Mouse (Mus musculus) spleen, postnatal 36 days (tissue): ENCODE measurements around the gene Stac.

Experiments used
- DNase-seq, 2 experiments: peaks; one replicate each; pipeline ENCODE4 v3.0.0; 2022; ENCODE audit warnings: low spot score in 2 of 2, mixed read lengths in 1 of 2

Stac gene

GRCm38 (mm10) chr9:111689680-111690483 lies at the start of gene Stac:
Gene Stac, minus strand, starts transcription at chr9:111690348.
- DNase-seq = no peak

- no peak for DNase-seq
Observed at GRCm38 (mm10) chr9:111739431-111740245, 49.5 kb upstream of the Stac start.

GRCm38 (mm10) chr9:111739026-111739425 lies 48.9 kb upstream of the Stac start:
- DNase-seq = no peak

- no peak for DNase-seq
Observed at GRCm38 (mm10) chr9:111737796-111738195, 47.6 kb upstream of the Stac start.

- DNase-seq = no peak
Observed at GRCm38 (mm10) chr9:111735931-111736330, 45.8 kb upstream of the Stac start.

GRCm38 (mm10) chr9:111731939-111732670 lies 42.0 kb upstream of the Stac start:
- DNase-seq = no peak

GRCm38 (mm10) chr9:111724981-111725593 lies 34.9 kb upstream of the Stac start:
- no peak for DNase-seq

- no peak for DNase-seq
Observed at GRCm38 (mm10) chr9:111714457-111714856, 24.3 kb upstream of the Stac start.

- no peak for DNase-seq
Observed at GRCm38 (mm10) chr9:111700101-111700500, 10.0 kb upstream of the Stac start.

GRCm38 (mm10) chr9:111690484-111690855 lies 322 bp upstream of the Stac start:
- DNase-seq = no peak

GRCm38 (mm10) chr9:111689146-111689545 lies 1.0 kb downstream of the Stac start:
- no peak for DNase-seq

GRCm38 (mm10) chr9:111684170-111684569 lies 6.0 kb downstream of the Stac start:
- DNase-seq = no peak

- no peak for DNase-seq
Observed at GRCm38 (mm10) chr9:111679516-111679915, 10.6 kb downstream of the Stac start.

GRCm38 (mm10) chr9:111669816-111670215 lies 20.3 kb downstream of the Stac start:
- DNase-seq = no peak

- DNase-seq = no peak
Observed at GRCm38 (mm10) chr9:111655066-111655465, 35.1 kb downstream of the Stac start.

GRCm38 (mm10) chr9:111644228-111644627 lies 45.9 kb downstream of the Stac start:
- DNase-seq = no peak

GRCm38 (mm10) chr9:111643369-111643768 lies 46.8 kb downstream of the Stac start:
- peak; percentile 2 to 5 for DNase-seq

GRCm38 (mm10) chr9:111637641-111638040 lies 52.5 kb downstream of the Stac start:
- DNase-seq = no peak

GRCm38 (mm10) chr9:111632833-111633232 lies 57.3 kb downstream of the Stac start:
- no peak for DNase-seq

GRCm38 (mm10) chr9:111621191-111621590 lies 69.0 kb downstream of the Stac start:
- DNase-seq = no peak

- DNase-seq = no peak
Observed at GRCm38 (mm10) chr9:111611341-111611740, 78.8 kb downstream of the Stac start.

GRCm38 (mm10) chr9:111608762-111609161 lies 81.4 kb downstream of the Stac start:
- no peak for DNase-seq
